Comparison of ENCODE assay signal across 15 mouse cellular contexts in genomic region chr17:47888641-47889040, GRCm38 (mm10). TPM values are rescaled to one million over a fixed set of nuclear protein-coding genes. Genes with fewer than 3 reads are reported as not detected.
DNase-seq lines count a peak whose midpoint lies in the region; ATAC-seq and TF ChIP-seq lines count a peak whose summit lies in the region.
"Had no signal": no experiment of that assay in that cellular context is flagged by ENCODE, and none has a peak within 500 bp of the region (broad histone marks: within the 10 kb centered on the region; RNA-seq: fewer than 3 reads in every experiment).

No protein-coding gene starts in this region.

- intact Hi-C loops in left cerebral cortex, postnatal 36 days (cut with DNase I): no loop called here

- H3K4me1 ChIP-seq in liver, adult 2 months (ENCODE audit: control insufficient read depth, insufficient read depth, low read length): peaks cover 5% of the 10 kb centered on the region
- peaks cover 42% of the 10 kb centered on the region for H3K4me1 ChIP-seq in liver, embryonic 12.5 days
- peaks cover 78% of the 10 kb centered on the region for H3K4me1 ChIP-seq in embryonic facial prominence, embryonic 10.5 days
- H3K4me1 ChIP-seq in forebrain, embryonic 11.5 days (replicated peaks; ENCODE audit: control insufficient read depth, insufficient read depth, low read length): peaks cover 20% of the 10 kb centered on the region
- H3K4me1 ChIP-seq in liver, embryonic 15.5 days (replicated peaks): peaks cover 42% of the 10 kb centered on the region

- H3K4me2 ChIP-seq in liver, embryonic 12.5 days: no peak overlapping the region
- H3K4me2 ChIP-seq in forebrain, embryonic 11.5 days (ENCODE audit: low read depth, low read length, severe bottlenecking): no peak overlapping the region
- H3K4me2 ChIP-seq in liver, embryonic 15.5 days: no peak overlapping the region
- H3K4me2 ChIP-seq: midbrain, embryonic 15.5 days; neural tube, embryonic 13.5 days had no signal

- no peaks in the 10 kb centered on the region for H3K79me2 ChIP-seq in liver, adult 2 months (ENCODE audit: control insufficient read depth, insufficient read depth, low read length)

- no peak for TF ChIP-seq CTCF in liver, adult 2 months (IDR thresholded peaks at IDR 0.05; ENCODE audit: low read depth, low read length)

- TF ChIP-seq POLR2A in liver, adult 2 months (IDR thresholded peaks at IDR 0.05; ENCODE audit: extremely low read depth, insufficient read depth, low read length): no peak

- no peaks in the 10 kb centered on the region for H3K9me3 ChIP-seq in liver, embryonic 12.5 days (replicated peaks)
- no peaks in the 10 kb centered on the region for H3K9me3 ChIP-seq in embryonic facial prominence, embryonic 10.5 days
- no peaks in the 10 kb centered on the region for H3K9me3 ChIP-seq in forebrain, embryonic 11.5 days (ENCODE audit: control insufficient read depth, low read length)
- H3K9me3 ChIP-seq in liver, embryonic 15.5 days (replicated peaks): no peaks in the 10 kb centered on the region
- H3K9me3 ChIP-seq: midbrain, embryonic 15.5 days; neural tube, embryonic 13.5 days had no signal

- DNase-seq in liver, adult 2 months (ENCODE audit: extremely low read depth, low read depth, low spot score): no peak
- DNase-seq in embryonic facial prominence, embryonic 10.5 days (ENCODE audit: low spot score): no peak
- DNase-seq in forebrain, embryonic 11.5 days (ENCODE audit: low spot score): peak; percentile 51
- DNase-seq in left cerebral cortex, postnatal 36 days (ENCODE audit: low spot score in 2 of 2): no peak
- DNase-seq in layer of hippocampus, adult 9-11 months: no peak
- DNase-seq in spleen, adult 18-20 months: no peak
- DNase-seq: adrenal gland, adult 2 months; kidney, postnatal 25 days; lung, adult 2 months had no signal

- no peaks in the 10 kb centered on the region for H3K36me3 ChIP-seq in liver, adult 2 months (ENCODE audit: control insufficient read depth, insufficient read depth, low read length)
- H3K36me3 ChIP-seq in liver, embryonic 12.5 days: peaks cover 26% of the 10 kb centered on the region
- H3K36me3 ChIP-seq in embryonic facial prominence, embryonic 10.5 days (replicated peaks): peaks cover 84% of the 10 kb centered on the region
- no peaks in the 10 kb centered on the region; the same call in 1 of the 2 replicates for H3K36me3 ChIP-seq in forebrain, embryonic 11.5 days (ENCODE audit: control insufficient read depth, insufficient read depth, low read length)
- H3K36me3 ChIP-seq in liver, embryonic 15.5 days (replicated peaks): peaks cover 4% of the 10 kb centered on the region
- H3K36me3 ChIP-seq: midbrain, embryonic 15.5 days; neural tube, embryonic 13.5 days had no signal

- H3K9ac ChIP-seq in liver, adult 2 months (ENCODE audit: low read depth, low read length): no peak overlapping the region
- no peak overlapping the region for H3K9ac ChIP-seq in liver, embryonic 12.5 days
- H3K9ac ChIP-seq in forebrain, embryonic 11.5 days (ENCODE audit: low read length): no peak overlapping the region
- no peak overlapping the region for H3K9ac ChIP-seq in liver, embryonic 15.5 days
- H3K9ac ChIP-seq: midbrain, embryonic 15.5 days; neural tube, embryonic 13.5 days had no signal

- H3K27me3 ChIP-seq in liver, adult 2 months (ENCODE audit: control insufficient read depth, insufficient read depth, low read length): no peaks in the 10 kb centered on the region
- no peaks in the 10 kb centered on the region for H3K27me3 ChIP-seq in liver, embryonic 12.5 days (replicated peaks)
- no peaks in the 10 kb centered on the region for H3K27me3 ChIP-seq in embryonic facial prominence, embryonic 10.5 days (replicated peaks; ENCODE audit: low read depth, poor library complexity, severe bottlenecking)
- no peaks in the 10 kb centered on the region for H3K27me3 ChIP-seq in forebrain, embryonic 11.5 days (ENCODE audit: control insufficient read depth, insufficient read depth, low read length)
- H3K27me3 ChIP-seq in liver, embryonic 15.5 days: no peaks in the 10 kb centered on the region
- H3K27me3 ChIP-seq: midbrain, embryonic 15.5 days; Patski had no signal

- 74% methylated on average over 7 of the region's 7 CpGs for whole genome bisulfite sequencing in liver, adult 2 months
- 66% methylated on average over 7 of the region's 7 CpGs for WGBS in liver, embryonic 12.5 days (ENCODE audit: insufficient replicate concordance)
- 53% methylated on average over 7 of the region's 7 CpGs for WGBS in embryonic facial prominence, embryonic 10.5 days
- 70% methylated on average over 7 of the region's 7 CpGs for WGBS in forebrain, embryonic 11.5 days
- WGBS in liver, embryonic 15.5 days (ENCODE audit: insufficient replicate concordance): 68% methylated on average over 7 of the region's 7 CpGs

- H3K27ac ChIP-seq in liver, adult 2 months (replicated peaks; ENCODE audit: insufficient read depth, low read depth, low read length): peak overlapping the region; percentile 13
- no peak overlapping the region for H3K27ac ChIP-seq in liver, embryonic 12.5 days
- peak overlapping the region; percentile 89 for H3K27ac ChIP-seq in embryonic facial prominence, embryonic 10.5 days (replicated peaks)
- no peak overlapping the region for H3K27ac ChIP-seq in forebrain, embryonic 11.5 days (ENCODE audit: low read depth, low read length)
- 0 out of 2 replicates have a peak overlapping the region, but pooled peaks have one; percentile 9 for H3K27ac ChIP-seq in liver, embryonic 15.5 days (replicated peaks)
- H3K27ac ChIP-seq: midbrain, embryonic 15.5 days had no signal

- no peak for ATAC-seq in liver, embryonic 12.5 days
- no peak for ATAC-seq in forebrain, embryonic 11.5 days (replicated peaks; ENCODE audit: low FRiP score)
- ATAC-seq in liver, embryonic 15.5 days (ENCODE audit: insufficient read depth): no peak
- ATAC-seq: CD4-positive, CD25-positive, alpha-beta regulatory T cell, adult 4 months; Patski had no signal

- no peak overlapping the region for H3K4me3 ChIP-seq in liver, adult 2 months (ENCODE audit: insufficient read depth, low read depth, low read length)
- no peak overlapping the region for H3K4me3 ChIP-seq in liver, embryonic 12.5 days
- no peak overlapping the region for H3K4me3 ChIP-seq in embryonic facial prominence, embryonic 10.5 days
- no peak overlapping the region for H3K4me3 ChIP-seq in forebrain, embryonic 11.5 days (ENCODE audit: low read depth, low read length)
- no peak overlapping the region for H3K4me3 ChIP-seq in liver, embryonic 15.5 days (replicated peaks)
- H3K4me3 ChIP-seq: midbrain, embryonic 15.5 days; neural tube, embryonic 13.5 days had no signal

RNA-seq across cellular contexts. Expression of gene Foxp4, which starts 35.8 kb away (rescaled TPM):
- total RNA-seq in liver, adult 2 months (2014; rRNA removed): 2.0 and 4.1 TPM in 2 replicates
- 18.5 and 24.6 TPM in 2 replicates for polyA plus RNA-seq in liver, adult 2 months (2012; rRNA removed)
- 13.7 and 13.9 TPM in 2 replicates for polyA plus RNA-seq in liver, embryonic 12.5 days (2016; fragmentation: Nextera tagmentation; extraction: Ambion mirVana)
- 26.9 and 28.1 TPM in 2 replicates for polyA plus RNA-seq in embryonic facial prominence, embryonic 10.5 days (2016; fragmentation: Nextera tagmentation; extraction: Ambion mirVana)
- polyA plus RNA-seq in forebrain, embryonic 11.5 days (2014; fragmentation: Nextera tagmentation; extraction: Ambion mirVana): 26.1 and 27.8 TPM in 2 replicates
- 4.6 and 4.8 TPM in 2 replicates for polyA plus RNA-seq in liver, embryonic 15.5 days (2015; fragmentation: Nextera tagmentation; extraction: Ambion mirVana)
- 10 to 100 TPM; 44.1 to 55.9 TPM for total RNA-seq in left cerebral cortex, postnatal 36 days (2021)

RNA-seq across cellular contexts. Expression of gene Mdfi, which starts 54.1 kb away (rescaled TPM):
- total RNA-seq in liver, adult 2 months (2014; rRNA removed): 0.65 and 0.67 TPM in 2 replicates
- 1.8 and 2.9 TPM in 2 replicates for polyA plus RNA-seq in liver, adult 2 months (2012; rRNA removed)
- polyA plus RNA-seq in liver, embryonic 12.5 days (2016; fragmentation: Nextera tagmentation; extraction: Ambion mirVana): 2.8 and 3.5 TPM in 2 replicates
- polyA plus RNA-seq in embryonic facial prominence, embryonic 10.5 days (2016; fragmentation: Nextera tagmentation; extraction: Ambion mirVana): 21.0 and 25.1 TPM in 2 replicates
- 20.6 and 23.6 TPM in 2 replicates for polyA plus RNA-seq in forebrain, embryonic 11.5 days (2014; fragmentation: Nextera tagmentation; extraction: Ambion mirVana)
- polyA plus RNA-seq in liver, embryonic 15.5 days (2015; fragmentation: Nextera tagmentation; extraction: Ambion mirVana): 0.76 and 1.2 TPM in 2 replicates
- 1 to 10 TPM in 1 of 2 experiments, under 1 TPM in 1; 0.81 to 1.1 TPM for total RNA-seq in left cerebral cortex, postnatal 36 days (2021)
- polyA plus RNA-seq: CD4-positive, CD25-positive, alpha-beta regulatory T cell, adult 4 months; Patski had no signal

Comparison
In these comparisons a context has a peak if more than half of its experiments do, and no peak if none do; other contexts are left out.
1. H3K27ac ChIP-seq: peak in liver, adult 2 months (single experiment), embryonic facial prominence, embryonic 10.5 days (single experiment) and liver, embryonic 15.5 days (single experiment); none in liver, embryonic 12.5 days (single experiment) and forebrain, embryonic 11.5 days (single experiment).